Mouse (Mus musculus): ENCODE data around the gene Cd38.
A peak's percentile ranks its signal among the peaks of the same experiment; 100 is the strongest.

DNA sequence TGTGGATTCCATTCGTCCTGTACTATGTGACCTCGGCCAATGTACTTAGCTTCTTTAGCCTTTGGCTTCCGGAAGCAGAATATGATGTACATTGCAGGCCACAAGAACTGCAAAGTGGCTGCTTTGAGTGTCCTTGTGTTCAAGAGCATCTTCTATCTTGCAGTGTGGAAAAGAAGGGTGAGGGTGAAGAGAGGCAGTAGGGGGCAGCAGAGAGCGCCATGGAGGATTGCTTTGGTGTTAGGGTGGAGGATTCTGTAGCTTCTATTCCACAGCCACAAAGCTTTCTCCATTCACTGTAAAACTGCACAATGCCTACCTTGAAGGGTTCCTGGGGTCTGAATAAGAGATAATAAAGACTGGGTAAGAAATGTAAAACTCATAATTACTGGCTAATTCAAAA, 55.6 kb downstream of the Cd38 start:
- TF ChIP-seq CTCF (IDR thresholded peaks at IDR 0.05; ENCODE audit: extremely low read depth, insufficient read depth, insufficient read length, insufficient replicate concordance) (peak; percentile 79; the same call in 1 of the 2 replicates), POLR2A (IDR thresholded peaks at IDR 0.05; ENCODE audit: low read depth, low read length) (no peak)
